Mouse (Mus musculus): ENCODE measurements at regions not wholly inside any gene's neighbourhood (a gene's known extent, or its start where the extent isn't known, plus 50 kb on each side); places are given as distances from the start of the nearest gene placed in this dataset.

GRCm38 (mm10) chr13:28898900-28899299 is 54.6 kb downstream of the Sox4 start:
- no peak for DNase-seq (ENCODE audit: low spot score in 2 of 2)

GRCm38 (mm10) chr13:28892896-28893295 is 60.6 kb downstream of the Sox4 start:
- DNase-seq (ENCODE audit: low spot score in 2 of 2) = no peak

- no peak for DNase-seq (ENCODE audit: low spot score in 2 of 2)
Measured at GRCm38 (mm10) chr13:28887098-28887497, 66.4 kb downstream of the Sox4 start.

- DNase-seq (ENCODE audit: low spot score in 2 of 2) = peak; percentile 23 to 44
Measured at GRCm38 (mm10) chr13:28886691-28887090, 66.8 kb downstream of the Sox4 start.

- DNase-seq (ENCODE audit: low spot score in 2 of 2) = peak; percentile 21 to 41
Measured at GRCm38 (mm10) chr13:28885083-28886037, 68.2 kb downstream of the Sox4 start.

GRCm38 (mm10) chr13:28884191-28884820 is 69.2 kb downstream of the Sox4 start:
- peak; percentile 59 to 68 for DNase-seq (ENCODE audit: low spot score in 2 of 2)

GRCm38 (mm10) chr13:28883398-28883797 is 70.1 kb downstream of the Sox4 start:
- DNase-seq (ENCODE audit: low spot score in 2 of 2) = no peak

- no peak for DNase-seq (ENCODE audit: low spot score in 2 of 2)
Measured at GRCm38 (mm10) chr13:28880888-28881287, 72.6 kb downstream of the Sox4 start.

GRCm38 (mm10) chr13:28878692-28879091 is 74.8 kb downstream of the Sox4 start:
- no peak for DNase-seq (ENCODE audit: low spot score in 2 of 2)

- DNase-seq (ENCODE audit: low spot score in 2 of 2) = peak in 1 of 2 experiments; percentile 41
Measured at GRCm38 (mm10) chr13:28876771-28877170, 76.7 kb downstream of the Sox4 start.

- DNase-seq (ENCODE audit: low spot score in 2 of 2) = no peak
Measured at GRCm38 (mm10) chr13:28870681-28871080, 82.8 kb downstream of the Sox4 start.

- DNase-seq (ENCODE audit: low spot score in 2 of 2) = no peak
Measured at GRCm38 (mm10) chr13:28867210-28867609, 86.3 kb downstream of the Sox4 start.

- no peak for DNase-seq (ENCODE audit: low spot score in 2 of 2)
Measured at GRCm38 (mm10) chr13:28866686-28867085, 86.8 kb downstream of the Sox4 start.

GRCm38 (mm10) chr13:28860601-28861000 is 92.9 kb downstream of the Sox4 start:
- DNase-seq (ENCODE audit: low spot score in 2 of 2) = no peak

GRCm38 (mm10) chr13:28859829-28860427 is 93.6 kb downstream of the Sox4 start:
- DNase-seq (ENCODE audit: low spot score in 2 of 2) = no peak

- DNase-seq (ENCODE audit: low spot score in 2 of 2) = no peak
Measured at GRCm38 (mm10) chr13:28858001-28858400, 95.5 kb downstream of the Sox4 start.

- no peak for DNase-seq (ENCODE audit: low spot score in 2 of 2)
Measured at GRCm38 (mm10) chr13:28857201-28857600, 96.3 kb downstream of the Sox4 start.

- DNase-seq (ENCODE audit: low spot score in 2 of 2) = no peak
Measured at GRCm38 (mm10) chr13:28856472-28856871, 97.0 kb downstream of the Sox4 start.

- no peak for DNase-seq (ENCODE audit: low spot score in 2 of 2)
Measured at GRCm38 (mm10) chr13:28854247-28854646, 99.3 kb downstream of the Sox4 start.

- no peak for DNase-seq (ENCODE audit: low spot score in 2 of 2)
Measured at GRCm38 (mm10) chr13:28848305-28848704, 105.2 kb downstream of the Sox4 start.

- no peak for DNase-seq (ENCODE audit: low spot score in 2 of 2)
Measured at GRCm38 (mm10) chr13:28847478-28847877, 106.0 kb downstream of the Sox4 start.

- DNase-seq (ENCODE audit: low spot score in 2 of 2) = no peak
Measured at GRCm38 (mm10) chr13:28844495-28844894, 109.0 kb downstream of the Sox4 start.

Data from thymus, postnatal 10 days (tissue).